Mouse (Mus musculus) T-helper 17 cell (primary cell): ENCODE measurements at regions not wholly inside any gene's neighbourhood (a gene's known extent, or its start where the extent isn't known, plus 50 kb on each side); places are given as distances from the start of the nearest gene placed in this dataset.

Experiments
- in situ Hi-C, 2 experiments: fragments of 300-600 bp; cut with MboI, MseI; formaldehyde crosslinking; loops; 1 replicate in 1 of 2; 2 replicates in 1 of 2; pipeline ENCODE4 v1.15.1; 2025; ENCODE audit warnings: high pct_unique_total_duplicates in 2 of 2

DNA sequence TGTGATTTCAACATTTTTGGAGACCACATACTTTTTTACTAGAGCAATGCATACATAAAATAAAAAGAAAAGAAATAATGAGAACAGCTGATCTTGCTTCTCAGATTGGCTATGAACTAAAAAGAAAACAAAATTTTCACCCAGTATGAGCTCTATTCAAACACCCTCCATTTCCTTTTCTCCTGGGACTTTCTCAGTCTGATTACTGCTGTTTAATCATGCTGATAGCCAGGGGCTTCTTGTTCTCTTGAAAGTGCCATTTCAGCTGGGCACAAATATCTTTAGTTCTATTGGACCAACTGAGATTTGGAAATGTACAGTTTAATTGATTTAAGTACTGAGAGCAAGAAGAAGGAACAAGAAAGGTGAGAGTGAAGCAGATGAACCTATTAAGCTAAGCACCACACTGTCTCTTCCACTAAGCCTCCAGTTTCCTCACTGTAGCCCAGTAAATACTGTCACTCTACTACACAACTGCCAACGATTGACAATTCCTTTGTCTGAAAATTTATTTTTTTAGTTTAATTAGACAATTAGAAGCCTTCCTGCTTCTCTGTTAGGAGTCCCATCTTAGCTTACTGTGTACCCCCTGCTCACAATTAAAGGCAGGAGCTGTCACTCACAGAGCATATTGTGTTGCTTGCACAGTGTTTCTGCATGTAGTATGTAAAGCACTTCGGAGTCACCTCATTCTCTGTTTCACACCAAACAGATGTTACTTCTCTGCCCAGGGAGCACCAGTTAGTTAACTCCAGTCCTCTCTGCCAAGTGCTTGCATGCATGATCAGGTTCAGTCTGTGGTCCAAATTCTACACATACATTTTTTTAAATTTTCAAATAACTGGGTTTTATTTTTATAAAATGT lies 650.6 kb upstream of the Cntnap2 start:
- in situ Hi-C loops, result loop anchor here in 1 of 2 experiments (10.0 kb wide), 1 partner anchor 1176 kb away; no protein-coding TSS in a partner anchor
